Mouse (Mus musculus): ENCODE data around the gene Gjc3. TPM values are rescaled to one million over a fixed set of nuclear protein-coding genes. Genes with fewer than 3 reads are reported as not detected.

The Gjc3 gene
- polyA plus RNA-seq (2015; fragmentation: Nextera tagmentation; extraction: Ambion mirVana), result 0.56 and 1.1 TPM in 2 replicates

GRCm38 (mm10) chr5:137962945-137963344, at the start of gene Gjc3:
Gene Gjc3, minus strand, starts transcription at chr5:137963098.
- 75% methylated on average over 8 of the region's 8 CpGs for WGBS

GRCm38 (mm10) chr5:138012382-138012781, 49.5 kb upstream of the Gjc3 start:
- no peaks in the 10 kb centered on the region for H3K4me1 ChIP-seq (ENCODE audit: control insufficient read depth, insufficient read depth, low read length)
- H3K36me3 ChIP-seq (ENCODE audit: control insufficient read depth, insufficient read depth, low read length), result no peaks in the 10 kb centered on the region
- no peak overlapping the region for H3K4me3 ChIP-seq (replicated peaks; ENCODE audit: low read length)
- H3K9me3 ChIP-seq (replicated peaks; ENCODE audit: control insufficient read depth, low read length), result no peaks in the 10 kb centered on the region
- no peak overlapping the region for H3K27ac ChIP-seq (ENCODE audit: low read length)
- no peak overlapping the region for H3K9ac ChIP-seq (ENCODE audit: low read length)
- 80% methylated on average over 5 of the region's 5 CpGs for WGBS
- no peaks in the 10 kb centered on the region for H3K27me3 ChIP-seq (ENCODE audit: control insufficient read depth, insufficient read depth, low read length)
- ATAC-seq (ENCODE audit: insufficient read depth, low FRiP score), result no peak
- no peak overlapping the region for H3K4me2 ChIP-seq (ENCODE audit: low read depth, low read length)

More at GRCm38 (mm10) chr5:137962945-137963344, at the start of gene Gjc3:
- Histone ChIP-seq H3K9ac (ENCODE audit: low read length) (no peak within 1 kb of the TSS), H3K4me2 (ENCODE audit: low read depth, low read length) (no peak within 1 kb of the TSS), H3K27me3 (ENCODE audit: control insufficient read depth, insufficient read depth, low read length) (no peaks in the 10 kb centered on the region), H3K36me3 (ENCODE audit: control insufficient read depth, insufficient read depth, low read length) (no peaks in the 10 kb centered on the region), H3K9me3 (replicated peaks; ENCODE audit: control insufficient read depth, low read length) (no peaks in the 10 kb centered on the region), H3K4me1 (ENCODE audit: control insufficient read depth, insufficient read depth, low read length) (no peaks in the 10 kb centered on the region), H3K27ac (ENCODE audit: low read length) (no peak within 1 kb of the TSS), H3K4me3 (replicated peaks; ENCODE audit: low read length) (no peak within 1 kb of the TSS)
- ATAC-seq (ENCODE audit: insufficient read depth, low FRiP score), result no peak

GRCm38 (mm10) chr5:138009437-138009836, 46.5 kb upstream of the Gjc3 start:
- Histone ChIP-seq H3K4me1 (ENCODE audit: control insufficient read depth, insufficient read depth, low read length) (no peaks in the 10 kb centered on the region), H3K4me2 (ENCODE audit: low read depth, low read length) (no peak overlapping the region), H3K27ac (ENCODE audit: low read length) (no peak overlapping the region), H3K9me3 (replicated peaks; ENCODE audit: control insufficient read depth, low read length) (no peaks in the 10 kb centered on the region), H3K36me3 (ENCODE audit: control insufficient read depth, insufficient read depth, low read length) (no peaks in the 10 kb centered on the region), H3K9ac (ENCODE audit: low read length) (no peak overlapping the region), H3K27me3 (ENCODE audit: control insufficient read depth, insufficient read depth, low read length) (no peaks in the 10 kb centered on the region), H3K4me3 (replicated peaks; ENCODE audit: low read length) (no peak overlapping the region)
- ATAC-seq (ENCODE audit: insufficient read depth, low FRiP score), result no peak
- 85% methylated on average over 5 of the region's 5 CpGs for WGBS

GRCm38 (mm10) chr5:137986351-137986750, 23.5 kb upstream of the Gjc3 start:
- Histone ChIP-seq H3K27ac (ENCODE audit: low read length) (no peak overlapping the region), H3K9me3 (replicated peaks; ENCODE audit: control insufficient read depth, low read length) (no peaks in the 10 kb centered on the region), H3K27me3 (ENCODE audit: control insufficient read depth, insufficient read depth, low read length) (no peaks in the 10 kb centered on the region), H3K4me2 (ENCODE audit: low read depth, low read length) (no peak overlapping the region), H3K36me3 (ENCODE audit: control insufficient read depth, insufficient read depth, low read length) (no peaks in the 10 kb centered on the region), H3K4me1 (ENCODE audit: control insufficient read depth, insufficient read depth, low read length) (no peaks in the 10 kb centered on the region), H3K4me3 (replicated peaks; ENCODE audit: low read length) (no peak overlapping the region), H3K9ac (ENCODE audit: low read length) (no peak overlapping the region)
- 76% methylated on average over 1 of the region's 1 CpGs for WGBS
- ATAC-seq (ENCODE audit: insufficient read depth, low FRiP score), result no peak

GRCm38 (mm10) chr5:137981300-137981699, 18.4 kb upstream of the Gjc3 start, which contains the start of gene Azgp1:
Gene Azgp1, plus strand, starts transcription at chr5:137981520.
- no peak within 1 kb of the TSS for H3K4me2 ChIP-seq (ENCODE audit: low read depth, low read length)
- H3K9me3 ChIP-seq (replicated peaks; ENCODE audit: control insufficient read depth, low read length), result no peaks in the 10 kb centered on the region
- WGBS, result 68% methylated on average over 4 of the region's 4 CpGs
- H3K27me3 ChIP-seq (ENCODE audit: control insufficient read depth, insufficient read depth, low read length), result no peaks in the 10 kb centered on the region
- H3K36me3 ChIP-seq (ENCODE audit: control insufficient read depth, insufficient read depth, low read length), result no peaks in the 10 kb centered on the region
- H3K4me1 ChIP-seq (ENCODE audit: control insufficient read depth, insufficient read depth, low read length), result no peaks in the 10 kb centered on the region
- no peak for ATAC-seq (ENCODE audit: insufficient read depth, low FRiP score)
- no peak within 1 kb of the TSS for H3K4me3 ChIP-seq (replicated peaks; ENCODE audit: low read length)
- H3K27ac ChIP-seq (ENCODE audit: low read length), result no peak within 1 kb of the TSS
- no peak within 1 kb of the TSS for H3K9ac ChIP-seq (ENCODE audit: low read length)

- no peaks in the 10 kb centered on the region for H3K9me3 ChIP-seq (replicated peaks; ENCODE audit: control insufficient read depth, low read length)
- H3K9ac ChIP-seq (ENCODE audit: low read length), result no peak overlapping the region
- no peak overlapping the region for H3K27ac ChIP-seq (ENCODE audit: low read length)
- H3K4me2 ChIP-seq (ENCODE audit: low read depth, low read length), result no peak overlapping the region
- no peaks in the 10 kb centered on the region for H3K36me3 ChIP-seq (ENCODE audit: control insufficient read depth, insufficient read depth, low read length)
- H3K4me1 ChIP-seq (ENCODE audit: control insufficient read depth, insufficient read depth, low read length), result no peaks in the 10 kb centered on the region
- no peak for ATAC-seq (ENCODE audit: insufficient read depth, low FRiP score)
- H3K27me3 ChIP-seq (ENCODE audit: control insufficient read depth, insufficient read depth, low read length), result no peaks in the 10 kb centered on the region
- 69% methylated on average over 2 of the region's 2 CpGs for WGBS
- H3K4me3 ChIP-seq (replicated peaks; ENCODE audit: low read length), result no peak overlapping the region
Measured at GRCm38 (mm10) chr5:137979081-137979480, 16.2 kb upstream of the Gjc3 start.

- Histone ChIP-seq H3K27ac (ENCODE audit: low read length) (no peak overlapping the region), H3K27me3 (ENCODE audit: control insufficient read depth, insufficient read depth, low read length) (no peaks in the 10 kb centered on the region), H3K4me2 (ENCODE audit: low read depth, low read length) (no peak overlapping the region), H3K4me3 (replicated peaks; ENCODE audit: low read length) (no peak overlapping the region), H3K4me1 (ENCODE audit: control insufficient read depth, insufficient read depth, low read length) (no peaks in the 10 kb centered on the region), H3K36me3 (ENCODE audit: control insufficient read depth, insufficient read depth, low read length) (no peaks in the 10 kb centered on the region), H3K9ac (ENCODE audit: low read length) (no peak overlapping the region), H3K9me3 (replicated peaks; ENCODE audit: control insufficient read depth, low read length) (no peaks in the 10 kb centered on the region)
- WGBS, result 45% methylated on average over 1 of the region's 1 CpGs
- no peak for ATAC-seq (ENCODE audit: insufficient read depth, low FRiP score)
Measured at GRCm38 (mm10) chr5:137977291-137977690, 14.4 kb upstream of the Gjc3 start.

- Histone ChIP-seq H3K9ac (ENCODE audit: low read length) (no peak overlapping the region), H3K4me3 (replicated peaks; ENCODE audit: low read length) (no peak overlapping the region), H3K4me2 (ENCODE audit: low read depth, low read length) (no peak overlapping the region), H3K4me1 (ENCODE audit: control insufficient read depth, insufficient read depth, low read length) (no peaks in the 10 kb centered on the region), H3K27ac (ENCODE audit: low read length) (no peak overlapping the region), H3K27me3 (ENCODE audit: control insufficient read depth, insufficient read depth, low read length) (no peaks in the 10 kb centered on the region), H3K9me3 (replicated peaks; ENCODE audit: control insufficient read depth, low read length) (no peaks in the 10 kb centered on the region), H3K36me3 (ENCODE audit: control insufficient read depth, insufficient read depth, low read length) (no peaks in the 10 kb centered on the region)
- 48% methylated on average over 1 of the region's 1 CpGs for WGBS
- ATAC-seq (ENCODE audit: insufficient read depth, low FRiP score), result no peak
Measured at GRCm38 (mm10) chr5:137975434-137975833, 12.5 kb upstream of the Gjc3 start.

GRCm38 (mm10) chr5:137974724-137975123, 11.8 kb upstream of the Gjc3 start:
- Histone ChIP-seq H3K4me2 (ENCODE audit: low read depth, low read length) (no peak overlapping the region), H3K27me3 (ENCODE audit: control insufficient read depth, insufficient read depth, low read length) (no peaks in the 10 kb centered on the region), H3K4me1 (ENCODE audit: control insufficient read depth, insufficient read depth, low read length) (no peaks in the 10 kb centered on the region), H3K36me3 (ENCODE audit: control insufficient read depth, insufficient read depth, low read length) (no peaks in the 10 kb centered on the region), H3K27ac (ENCODE audit: low read length) (no peak overlapping the region), H3K9ac (ENCODE audit: low read length) (no peak overlapping the region), H3K9me3 (replicated peaks; ENCODE audit: control insufficient read depth, low read length) (no peaks in the 10 kb centered on the region), H3K4me3 (replicated peaks; ENCODE audit: low read length) (no peak overlapping the region)
- no peak for ATAC-seq (ENCODE audit: insufficient read depth, low FRiP score)
- WGBS, result 49% methylated on average over 3 of the region's 3 CpGs

- Histone ChIP-seq H3K9me3 (replicated peaks; ENCODE audit: control insufficient read depth, low read length) (no peaks in the 10 kb centered on the region), H3K27me3 (ENCODE audit: control insufficient read depth, insufficient read depth, low read length) (no peaks in the 10 kb centered on the region), H3K4me3 (replicated peaks; ENCODE audit: low read length) (no peak overlapping the region), H3K9ac (ENCODE audit: low read length) (no peak overlapping the region), H3K4me2 (ENCODE audit: low read depth, low read length) (no peak overlapping the region), H3K36me3 (ENCODE audit: control insufficient read depth, insufficient read depth, low read length) (no peaks in the 10 kb centered on the region), H3K27ac (ENCODE audit: low read length) (no peak overlapping the region), H3K4me1 (ENCODE audit: control insufficient read depth, insufficient read depth, low read length) (no peaks in the 10 kb centered on the region)
- WGBS, result 62% methylated on average over 3 of the region's 3 CpGs
- ATAC-seq (ENCODE audit: insufficient read depth, low FRiP score), result no peak
Measured at GRCm38 (mm10) chr5:137973738-137974137, 10.8 kb upstream of the Gjc3 start.
